Mouse (Mus musculus): ENCODE measurements around the gene Nuak1.

DNA sequence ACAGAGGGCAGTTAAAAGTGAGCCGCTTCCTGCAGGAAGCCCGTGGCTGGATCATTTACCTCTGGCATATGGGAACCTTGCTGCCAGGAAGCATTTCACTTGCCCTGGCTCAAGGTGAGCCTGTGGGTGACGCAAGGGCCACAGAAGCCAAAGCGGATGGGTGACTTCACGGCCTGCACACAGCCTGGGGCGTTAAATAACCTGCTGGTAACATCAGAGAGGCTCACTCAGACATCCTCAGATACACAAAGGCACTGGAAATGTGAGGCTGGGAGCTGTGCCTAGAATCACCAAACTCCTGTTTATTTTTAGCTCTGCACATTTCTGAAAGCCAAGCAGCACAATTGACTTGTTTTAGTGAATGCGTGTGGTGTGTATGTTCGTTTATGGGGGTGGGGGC lies 23.6 kb downstream of the Nuak1 start:
- TF ChIP-seq POLR2A (IDR thresholded peaks at IDR 0.05; ENCODE audit: extremely low read depth, insufficient read depth, low read length) (no peak), CTCF (IDR thresholded peaks at IDR 0.05; ENCODE audit: low read depth, low read length) (no peak)

Measured in liver, adult 2 months (tissue).